Mouse (Mus musculus) heart, postnatal 36 days (tissue): ENCODE data around the gene Pusl1. TPM values are rescaled to one million over a fixed set of nuclear protein-coding genes. Genes with fewer than 3 reads are reported as not detected.

Experiments
- DNase-seq, 2 experiments: peaks; one replicate each; pipeline ENCODE4 v3.0.0; 2021 to 2022
- intact Hi-C: fragments of 180-260 bp; cut with DNase I; formaldehyde crosslinking; loops from one replicate; pipeline ENCODE4 v1.15.1; 2025
- total RNA-seq, 2 experiments: library from RNA; stranded (reverse); gene quantifications; 2 replicates each; pipeline ENCODE4 v1.2.3; 2021

Pusl1 gene
- total RNA-seq, result 10 to 100 TPM; 12.7 to 13.1 TPM

- intact Hi-C loops, result loop anchor here (1.0 to 5.0 kb wide), 5 partner anchors 20 to 101 kb away; partner anchors contain the start of genes Aurkaip1, B3galt6, Dvl1 and Sdf4
- peak; percentile 98 for DNase-seq
Observed at GRCm38 (mm10) chr4:155891551-155892001, at the start of gene Pusl1, which contains the start of gene Acap3. Gene Pusl1 (minus strand): TSS chr4:155891781. Gene Acap3 (plus strand): TSS chr4:155891822.

- DNase-seq, result no peak
- intact Hi-C loops, result no loop called here
Observed at GRCm38 (mm10) chr4:155932031-155932430, 40.5 kb upstream of the Pusl1 start.

GRCm38 (mm10) chr4:155908751-155909150 is 17.2 kb upstream of the Pusl1 start:
- peak; percentile 1 to 3 for DNase-seq
- intact Hi-C loops, result no loop called here

- intact Hi-C loops, result no loop called here
- DNase-seq, result peak in 1 of 2 experiments; percentile 1
Observed at GRCm38 (mm10) chr4:155908281-155908680, 16.7 kb upstream of the Pusl1 start.

GRCm38 (mm10) chr4:155907003-155907402 is 15.4 kb upstream of the Pusl1 start:
- intact Hi-C loops, result no loop called here
- DNase-seq, result peak; percentile 0 to 1

- intact Hi-C loops, result no loop called here
- DNase-seq, result peak; percentile 0 to 1
Observed at GRCm38 (mm10) chr4:155906125-155906524, 14.5 kb upstream of the Pusl1 start.

- DNase-seq, result peak in 1 of 2 experiments; percentile 1
- intact Hi-C loops, result no loop called here
Observed at GRCm38 (mm10) chr4:155905634-155906033, 14.1 kb upstream of the Pusl1 start.

GRCm38 (mm10) chr4:155904318-155905102 is 12.9 kb upstream of the Pusl1 start:
- intact Hi-C loops, result no loop called here
- peak; percentile 7 to 32 for DNase-seq

- intact Hi-C loops, result no loop called here
- peak in 1 of 2 experiments; percentile 0 for DNase-seq
Observed at GRCm38 (mm10) chr4:155903246-155903645, 11.7 kb upstream of the Pusl1 start.

- intact Hi-C loops, result loop anchor here (2.0 kb wide), 1 partner anchor 42 kb away; the partner anchor contains the start of gene Ube2j2
- peak; percentile 30 to 33 for DNase-seq
Observed at GRCm38 (mm10) chr4:155901205-155901604, 9.6 kb upstream of the Pusl1 start.

- DNase-seq, result no peak
- intact Hi-C loops, result no loop called here
Observed at GRCm38 (mm10) chr4:155899355-155899754, 7.8 kb upstream of the Pusl1 start.

GRCm38 (mm10) chr4:155898318-155898717 is 6.7 kb upstream of the Pusl1 start:
- no peak for DNase-seq
- intact Hi-C loops, result no loop called here

GRCm38 (mm10) chr4:155896461-155896860 is 4.9 kb upstream of the Pusl1 start:
- DNase-seq, result peak; percentile 0 to 1
- intact Hi-C loops, result no loop called here

GRCm38 (mm10) chr4:155895826-155896225 is 4.2 kb upstream of the Pusl1 start:
- intact Hi-C loops, result no loop called here
- DNase-seq, result peak in 1 of 2 experiments; percentile 6

GRCm38 (mm10) chr4:155895216-155895615 is 3.6 kb upstream of the Pusl1 start:
- peak; percentile 63 to 64 for DNase-seq
- intact Hi-C loops, result no loop called here

GRCm38 (mm10) chr4:155894311-155894881 is 2.8 kb upstream of the Pusl1 start:
- intact Hi-C loops, result loop anchor here (5.0 kb wide), 3 partner anchors 48 to 98 kb away; partner anchors contain the start of genes Aurkaip1, B3galt6, Sdf4 and Ube2j2
- DNase-seq, result peak; percentile 78 to 86

- intact Hi-C loops, result loop anchor here (2.0 to 5.0 kb wide), 4 partner anchors 46 to 99 kb away; partner anchors contain the start of genes Aurkaip1, B3galt6, Dvl1 and Sdf4
Observed at GRCm38 (mm10) chr4:155893212-155893690, 1.7 kb upstream of the Pusl1 start.

GRCm38 (mm10) chr4:155892438-155893211 is 1.0 kb upstream of the Pusl1 start:
- intact Hi-C loops, result loop anchor here (2.0 to 5.0 kb wide), 4 partner anchors 46 to 100 kb away; partner anchors contain the start of genes Aurkaip1, B3galt6, Dvl1 and Sdf4
- DNase-seq, result no peak

More at GRCm38 (mm10) chr4:155893212-155893690, 1.7 kb upstream of the Pusl1 start:
- peak in 1 of 2 experiments; percentile 1 for DNase-seq

- DNase-seq, result peak; percentile 86 to 88
- intact Hi-C loops, result loop anchor here (2.0 to 5.0 kb wide), 4 partner anchors 45 to 100 kb away; partner anchors contain the start of genes Aurkaip1, B3galt6, Dvl1 and Sdf4
Observed at GRCm38 (mm10) chr4:155892017-155892416, 436 bp upstream of the Pusl1 start.

- no peak for DNase-seq
- intact Hi-C loops, result loop anchor here (1.0 to 5.0 kb wide), 4 partner anchors 20 to 101 kb away; partner anchors contain the start of genes Aurkaip1, B3galt6, Sdf4 and Ube2j2
Observed at GRCm38 (mm10) chr4:155891011-155891471, 540 bp downstream of the Pusl1 start.
